Mouse (Mus musculus) small intestine, adult 2 months (tissue): ENCODE results near the gene Polr2a.

Source experiments
- CTCF ChIP-seq: fragments of 200-500 bp; IDR thresholded peaks from 2 replicates; pipeline ENCODE4 v1.5.1; 2012; ENCODE audit warnings: low read depth, mild to moderate bottlenecking, control low read depth, inconsistent platforms, low read length, moderate library complexity, mixed read lengths; ENCODE audit not compliant: insufficient replicate concordance, insufficient read length; ENCODE audit errors: extremely low read depth
- POLR2A ChIP-seq: fragments of 200-500 bp; IDR thresholded peaks from 2 replicates; pipeline ENCODE4 v1.6.1; 2012; ENCODE audit warnings: low read depth, mild to moderate bottlenecking, control low read depth, inconsistent platforms, low read length, moderate library complexity

DNA sequence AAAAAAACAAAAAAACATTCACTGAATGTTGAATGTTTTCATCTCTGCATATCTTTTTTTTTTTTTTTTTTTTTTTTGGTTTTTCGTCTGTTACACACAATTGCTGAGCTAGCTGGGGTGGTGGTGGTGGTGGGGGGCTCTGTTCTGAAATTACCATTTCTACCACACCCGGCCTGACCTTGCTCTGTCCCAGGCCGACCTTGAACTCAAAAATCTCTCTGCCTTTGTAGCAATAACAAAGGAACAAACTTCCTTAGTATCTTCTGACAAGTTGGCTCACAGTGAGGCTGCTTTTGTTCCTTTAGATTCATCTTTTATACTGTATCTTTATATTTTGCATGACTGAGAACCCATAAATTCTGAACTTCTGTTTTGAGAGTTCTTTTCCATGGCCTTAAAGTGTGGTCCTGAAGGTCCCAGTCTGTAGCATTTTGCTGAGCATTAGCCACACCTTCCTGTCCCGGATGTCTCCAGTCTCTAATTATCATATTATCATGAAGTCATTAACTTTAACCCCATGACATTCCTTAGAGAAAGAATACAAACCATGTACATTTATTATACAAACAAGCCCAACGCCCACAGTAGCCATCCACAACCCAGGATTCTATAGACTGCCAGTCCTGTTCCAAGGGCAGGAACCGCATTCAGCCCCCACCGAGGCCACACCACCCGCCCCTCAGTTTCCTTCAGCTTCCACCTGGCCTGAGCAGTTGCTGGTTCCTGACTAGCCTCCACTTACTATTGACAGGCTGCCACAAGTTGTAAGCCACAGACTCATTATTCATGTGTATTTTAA lies 54.4 kb downstream of the Polr2a start:
- TF ChIP-seq CTCF (no peak), POLR2A (no peak)
